Mouse (Mus musculus) thymus, adult 2 months (tissue): Measurements from ENCODE around the gene Pou2f2.

Source experiments
- CTCF ChIP-seq: fragments of 200-500 bp; IDR thresholded peaks from 2 replicates; pipeline ENCODE4 v1.5.1; 2012; ENCODE audit warnings: mild to moderate bottlenecking, control low read depth, low read length, moderate library complexity, borderline replicate concordance; ENCODE audit not compliant: control insufficient read depth, poor library complexity, insufficient read depth; ENCODE audit errors: extremely low read depth
- POLR2A ChIP-seq: fragments of 200-500 bp; IDR thresholded peaks from 2 replicates; pipeline ENCODE4 v1.6.1; 2012; ENCODE audit warnings: mild to moderate bottlenecking, low read length, control low read depth, moderate library complexity; ENCODE audit not compliant: control insufficient read depth, poor library complexity, insufficient read depth; ENCODE audit errors: extremely low read depth

DNA sequence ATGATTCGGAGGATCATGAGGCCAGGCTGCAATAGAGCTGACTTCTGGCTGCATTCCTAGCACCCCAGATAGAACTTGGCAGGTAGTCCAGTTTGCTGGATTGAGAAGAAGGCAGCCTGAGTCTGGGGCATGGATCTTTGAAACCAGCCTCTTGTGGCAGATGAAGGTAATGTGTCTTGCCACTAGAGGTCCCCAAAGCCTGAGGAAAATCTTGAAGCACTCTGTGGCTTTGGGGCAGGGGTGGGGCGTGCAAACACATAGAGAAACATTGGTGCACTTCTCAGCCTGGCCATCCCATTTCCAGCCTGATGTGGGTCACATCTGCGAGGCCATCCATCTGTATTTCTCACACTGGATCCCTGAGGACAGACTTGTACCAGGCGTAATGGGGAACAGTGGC, 97.0 kb downstream of the Pou2f2 start:
- TF ChIP-seq CTCF (0 out of 2 replicates have a peak, but pooled peaks have one; percentile 33), POLR2A (no peak)
